Mouse (Mus musculus) MN1 (cell line): Measurements from ENCODE around the gene Tyrobp.

Source experiments
- DNase-seq: peaks from one replicate; pipeline ENCODE4 v3.0.0-alpha.2; 2016; ENCODE audit warnings: low spot score

Gene Tyrobp

DNA sequence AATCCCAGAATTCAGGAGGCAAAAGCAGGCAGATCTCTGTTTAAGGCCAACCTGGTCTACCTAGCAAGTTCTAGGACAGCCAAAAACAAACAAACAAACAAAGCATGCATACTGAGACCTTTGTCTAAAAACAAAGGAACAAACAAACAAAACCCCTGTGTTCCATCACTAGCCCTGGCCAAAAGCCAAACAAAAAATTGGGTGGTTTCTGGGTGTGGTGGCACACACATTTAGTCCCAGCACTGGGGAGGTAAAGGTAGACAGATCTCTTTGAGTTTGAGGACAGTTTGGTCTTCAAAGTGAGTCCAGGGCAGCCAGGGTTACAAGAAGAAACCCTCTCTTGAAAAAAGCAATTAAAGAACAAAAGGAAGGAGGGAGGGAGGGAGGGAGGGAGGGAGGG, 15.8 kb downstream of the Tyrobp start:
- DNase-seq, result no peak

DNA sequence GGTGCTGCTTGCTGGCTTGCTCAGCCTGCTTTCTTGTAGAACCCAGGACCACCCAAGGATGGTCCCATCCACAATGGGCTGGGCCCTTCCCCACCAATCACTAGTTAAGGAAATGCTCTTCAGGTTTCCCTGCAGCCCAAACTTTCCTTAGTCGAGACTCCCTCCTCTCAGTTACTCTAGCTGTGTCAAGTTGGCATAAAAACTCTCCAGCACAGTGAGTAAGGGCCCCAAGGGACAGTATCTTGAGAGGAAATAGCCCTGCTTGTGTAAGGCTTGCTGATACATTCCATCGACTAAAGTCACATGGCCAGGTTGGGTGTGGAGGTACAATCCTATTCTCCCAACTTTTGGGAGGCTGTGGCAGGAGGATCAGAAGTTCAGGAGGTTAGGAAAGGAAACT, 16.6 kb downstream of the Tyrobp start:
- DNase-seq, result no peak

DNA sequence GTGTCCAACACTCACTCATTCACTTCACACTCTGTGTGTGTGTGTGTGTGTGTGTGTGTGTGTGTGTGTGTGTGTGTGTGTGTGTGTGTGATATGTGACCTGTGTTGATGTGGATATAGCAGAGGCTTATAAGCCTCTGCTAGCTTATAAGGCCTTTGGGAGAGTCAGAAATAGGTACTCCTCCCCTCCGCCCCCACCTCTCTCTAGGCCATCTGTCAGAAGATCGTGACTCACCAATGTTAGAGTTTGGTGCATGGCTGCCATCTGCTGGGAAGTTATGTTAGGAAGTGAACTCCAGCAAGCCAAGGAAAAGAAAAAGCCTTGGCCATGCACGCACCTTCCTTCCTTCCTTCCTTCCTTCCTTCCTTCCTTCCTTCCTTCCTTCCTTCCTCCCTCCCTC, 18.2 kb downstream of the Tyrobp start:
- peak; percentile 89 for DNase-seq

DNA sequence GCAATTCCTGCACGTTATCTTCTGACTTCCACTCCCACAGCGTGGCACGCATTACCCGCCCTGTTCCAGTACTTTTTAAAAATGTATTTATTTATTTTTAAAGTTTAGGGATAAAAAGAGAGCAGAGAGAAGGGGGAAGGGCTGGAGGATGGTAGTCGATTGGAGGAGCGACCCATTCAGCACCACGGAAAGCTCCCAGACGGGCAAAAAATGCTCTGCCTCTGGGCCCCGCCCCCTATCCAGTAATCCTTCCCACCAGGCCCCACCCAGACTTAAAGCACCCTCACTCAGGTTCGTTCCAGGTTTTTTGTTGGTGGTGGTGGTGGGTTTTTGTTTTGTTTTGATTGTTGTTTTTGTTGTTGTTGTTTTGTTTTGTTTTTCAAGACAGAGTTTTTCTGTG, 20.7 kb downstream of the Tyrobp start:
- DNase-seq, result no peak

DNA sequence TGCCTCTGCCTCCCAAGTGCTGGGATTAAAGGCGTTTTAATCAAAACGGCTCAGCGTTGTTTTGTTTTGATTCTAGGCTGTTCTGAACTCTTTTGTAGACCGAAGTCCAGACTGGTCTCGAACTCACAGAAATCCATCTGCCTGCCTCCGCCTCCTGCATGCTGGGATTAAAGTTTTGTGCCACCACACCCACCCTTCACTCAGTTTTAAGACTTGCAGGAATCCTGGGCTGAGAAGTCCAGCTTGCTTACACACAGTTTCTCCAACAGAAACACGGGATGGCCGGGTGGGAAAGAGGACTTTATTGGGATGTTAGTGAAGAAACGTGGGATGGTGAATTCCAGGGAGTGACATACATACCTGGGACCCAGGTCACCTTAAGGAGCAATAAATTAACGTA, 21.1 kb downstream of the Tyrobp start:
- DNase-seq, result no peak

DNA sequence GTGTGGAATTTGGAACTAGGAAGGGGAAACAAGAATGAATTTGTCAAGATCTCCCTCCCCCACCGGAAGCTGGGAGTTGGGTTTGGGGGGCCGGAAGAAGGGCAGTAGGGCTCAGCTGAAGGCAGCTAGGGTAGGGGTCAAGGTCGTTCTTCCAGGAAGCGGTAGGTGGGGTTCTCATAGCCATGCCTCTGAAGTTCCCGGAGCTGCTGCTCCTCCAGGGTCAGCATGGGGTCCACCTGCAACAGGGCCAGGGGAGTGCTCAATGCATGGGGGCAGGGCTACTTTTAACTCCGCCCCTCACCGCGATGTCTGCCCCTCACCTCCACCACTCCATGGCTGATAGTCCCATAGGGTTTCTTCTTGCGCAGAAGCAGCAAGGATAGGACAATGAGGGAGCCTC, 21.6 kb downstream of the Tyrobp start:
- DNase-seq, result no peak

DNA sequence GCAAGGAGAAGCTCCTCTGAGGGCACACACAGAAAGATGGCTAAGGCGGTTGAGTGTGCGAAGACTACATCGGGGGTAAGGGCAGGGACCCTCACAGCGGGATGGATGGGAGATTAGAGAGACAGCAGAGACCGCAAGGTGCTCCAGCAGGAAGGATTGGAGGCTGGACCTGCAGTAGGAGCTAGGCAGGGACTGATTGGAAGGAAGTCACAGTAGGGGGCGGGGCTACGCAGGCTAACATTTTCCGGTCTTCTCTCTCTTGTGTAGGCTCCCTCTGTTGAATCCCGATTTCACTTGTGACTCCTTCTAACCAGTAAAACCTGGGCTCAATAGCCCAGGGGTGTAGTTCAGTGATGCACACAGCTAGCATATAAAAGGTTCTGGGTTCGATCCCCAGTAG, 23.3 kb downstream of the Tyrobp start:
- no peak for DNase-seq

DNA sequence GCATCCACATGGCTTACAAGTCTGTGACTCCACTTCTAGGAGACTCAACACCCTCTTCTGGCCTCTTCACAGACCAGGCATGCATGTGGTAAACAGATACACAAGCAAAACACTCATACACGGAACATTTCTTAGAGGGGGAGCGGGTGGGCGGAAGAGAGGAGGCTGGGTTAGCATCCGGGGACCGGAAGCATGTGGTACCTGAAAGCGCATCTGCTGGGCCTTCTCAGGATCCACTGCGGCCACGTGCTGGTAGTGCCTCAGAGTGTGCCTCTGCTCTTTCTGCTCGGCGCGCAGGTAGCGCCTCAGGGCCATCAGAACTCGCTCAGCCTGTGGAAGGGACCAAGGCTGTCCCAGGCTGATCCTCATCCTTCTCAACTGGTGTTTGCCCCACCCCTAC, 26.2 kb downstream of the Tyrobp start:
- DNase-seq, result no peak

DNA sequence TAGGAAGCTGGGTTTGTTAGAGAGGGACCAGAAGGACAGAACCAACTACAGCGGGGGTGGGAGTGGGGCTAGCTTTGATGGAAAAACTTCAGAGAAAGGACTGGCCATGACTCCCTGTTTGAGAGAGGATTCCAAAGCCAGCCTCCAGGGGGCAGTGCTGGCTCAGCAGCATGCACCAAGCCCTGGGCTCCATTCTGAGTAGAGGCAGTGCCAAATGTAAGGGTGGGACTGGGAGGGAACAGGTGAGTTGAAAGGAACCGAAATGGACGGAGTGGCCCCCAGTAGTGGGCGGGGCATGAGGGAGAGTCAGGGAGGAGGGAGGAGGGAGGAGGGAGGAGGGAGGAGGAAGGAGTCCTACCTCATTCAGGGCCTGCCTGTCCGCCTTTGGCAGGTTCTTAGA, 27.1 kb downstream of the Tyrobp start:
- peak; percentile 59 for DNase-seq

DNA sequence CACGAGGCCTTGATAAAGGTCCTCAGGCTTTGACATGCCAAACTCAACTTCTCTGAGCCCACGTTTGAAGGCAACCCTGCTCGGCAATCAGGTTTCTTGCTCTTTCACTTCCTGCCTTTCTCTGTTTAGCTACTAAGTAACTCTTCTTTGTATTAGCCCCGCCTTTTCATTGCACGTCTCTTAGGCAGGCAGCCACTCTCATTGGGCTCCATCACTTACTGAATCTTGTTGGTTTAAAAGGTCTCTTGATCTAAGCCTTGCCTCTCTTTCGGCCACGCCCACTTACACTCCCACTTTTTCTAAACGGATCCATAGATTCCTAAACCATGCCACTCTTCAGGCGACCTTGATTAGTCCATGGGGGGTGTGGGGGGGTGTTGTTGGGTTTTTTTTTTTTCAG, 30.1 kb downstream of the Tyrobp start:
- DNase-seq, result no peak

DNA sequence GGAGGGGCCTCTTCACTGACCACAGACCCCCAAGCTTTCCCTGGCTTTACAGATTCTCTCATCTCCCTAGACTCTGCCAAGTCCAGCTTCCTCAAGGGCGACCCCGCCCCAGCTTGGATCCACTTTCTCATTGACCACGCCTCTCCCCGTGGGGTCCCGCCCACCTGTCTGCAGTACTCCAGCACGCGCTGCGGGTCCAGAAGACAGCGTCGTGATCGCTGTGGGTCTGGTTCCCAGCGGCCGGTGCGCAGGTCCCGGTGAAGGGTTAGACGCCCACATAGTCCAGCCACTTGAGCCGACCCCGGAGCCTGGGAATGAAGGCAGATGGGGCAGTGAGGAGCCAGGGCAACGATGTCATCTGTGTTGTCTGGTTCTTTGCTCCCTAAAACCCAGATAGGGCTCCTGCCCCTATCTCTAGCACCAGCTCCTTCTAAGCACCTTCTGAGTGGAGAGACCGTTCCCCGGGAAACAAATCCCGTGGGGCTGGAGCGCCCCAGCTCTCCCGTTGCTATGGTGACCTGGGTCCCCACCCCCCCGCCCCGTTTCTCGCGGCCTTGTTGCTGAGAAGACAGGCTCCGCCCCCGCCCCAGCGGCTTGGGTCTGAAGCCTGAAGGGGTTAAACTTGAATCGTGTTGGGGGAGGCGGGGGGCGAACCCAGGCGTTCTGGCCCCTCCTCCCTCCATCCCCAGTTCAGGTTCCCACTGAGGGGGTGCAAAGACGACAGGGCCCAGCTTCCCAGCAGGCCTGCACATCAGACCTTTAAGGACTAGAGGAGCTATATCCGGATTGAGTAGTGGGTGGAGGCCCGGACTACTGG, 30.8 kb downstream of the Tyrobp start:
- DNase-seq, result peak; percentile 81

DNA sequence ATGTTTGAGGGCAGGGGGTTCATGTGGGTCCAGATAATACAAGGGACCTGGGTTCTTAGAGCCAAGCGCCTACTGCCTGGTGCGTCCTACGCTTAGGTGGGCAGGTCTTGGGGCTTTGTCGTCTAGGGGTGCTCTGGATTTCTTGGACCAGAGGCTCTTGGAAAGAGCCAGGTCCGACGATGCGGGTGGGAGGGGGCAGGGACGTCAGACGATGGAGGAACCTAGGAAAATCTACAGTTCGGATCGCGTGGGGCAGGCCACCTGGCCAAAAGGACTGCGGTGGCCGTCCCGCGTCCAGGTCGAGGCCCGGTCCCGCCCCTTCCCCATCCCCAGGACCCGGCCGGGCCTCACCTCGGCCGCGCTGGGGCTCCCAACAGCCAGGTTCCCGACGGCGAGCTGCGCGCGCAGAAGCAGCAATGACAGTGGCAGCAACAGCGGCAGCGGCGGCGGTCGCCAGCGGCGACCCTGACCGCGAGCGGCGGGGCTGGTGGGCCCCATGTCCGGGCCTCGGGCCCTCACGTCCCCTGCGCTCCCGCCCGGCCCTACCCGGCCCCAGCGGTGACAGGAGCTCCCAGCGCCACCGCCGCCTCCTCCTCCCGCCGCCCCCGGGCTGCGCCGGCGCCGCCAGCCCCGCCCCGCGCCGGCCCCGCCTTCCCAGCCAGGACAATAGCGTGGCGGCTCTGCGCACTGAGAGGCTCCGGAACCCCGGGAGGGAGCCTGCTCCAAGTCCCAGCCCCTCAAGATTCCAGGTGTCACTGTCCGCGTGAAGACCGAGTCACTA, 31.6 kb downstream of the Tyrobp start, which contains the start of gene Aplp1:
Gene Aplp1, minus strand, starts transcription at position 565 of the 781 bp plus-strand sequence.
- DNase-seq, result peak; percentile 78

DNA sequence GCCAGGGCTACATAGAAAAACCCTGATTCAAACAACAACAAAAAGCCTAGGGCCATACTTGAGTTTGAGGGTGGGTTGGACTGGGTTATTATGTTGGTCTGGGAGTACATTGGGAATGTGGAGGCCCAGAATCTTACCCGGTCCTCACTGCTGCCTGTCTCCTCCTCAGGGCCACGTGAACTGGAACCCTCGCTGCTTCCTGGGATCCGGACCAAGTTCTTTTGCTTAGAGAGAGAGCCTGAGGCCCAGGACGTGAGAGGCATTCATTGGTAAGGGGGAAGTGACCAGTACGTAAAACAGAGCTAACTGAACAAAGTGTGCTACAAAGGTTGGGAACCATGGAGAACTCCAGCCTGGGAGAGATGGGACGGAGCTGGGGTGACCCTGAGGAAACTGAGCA, 36.7 kb downstream of the Tyrobp start:
- DNase-seq, result no peak

DNA sequence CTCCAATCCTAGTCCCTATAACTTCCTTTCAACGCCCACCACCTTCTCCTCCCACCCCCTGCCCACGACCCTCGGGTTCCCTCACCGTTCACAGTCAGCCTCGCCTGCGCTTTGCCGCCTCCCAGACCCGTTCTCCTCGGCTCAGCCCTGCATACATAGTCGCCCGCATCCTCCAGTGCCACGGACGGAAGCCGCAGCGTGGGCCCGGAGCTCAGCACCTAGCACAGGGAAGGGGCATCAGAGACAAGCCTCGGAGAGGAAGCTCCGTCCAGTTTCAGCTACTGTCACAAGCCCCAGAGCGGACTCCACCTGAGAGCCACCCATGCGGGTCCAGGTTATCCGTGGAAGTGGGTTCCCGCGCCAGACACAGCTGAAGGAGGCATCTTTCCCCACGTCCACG, 39.8 kb downstream of the Tyrobp start:
- DNase-seq, result no peak

DNA sequence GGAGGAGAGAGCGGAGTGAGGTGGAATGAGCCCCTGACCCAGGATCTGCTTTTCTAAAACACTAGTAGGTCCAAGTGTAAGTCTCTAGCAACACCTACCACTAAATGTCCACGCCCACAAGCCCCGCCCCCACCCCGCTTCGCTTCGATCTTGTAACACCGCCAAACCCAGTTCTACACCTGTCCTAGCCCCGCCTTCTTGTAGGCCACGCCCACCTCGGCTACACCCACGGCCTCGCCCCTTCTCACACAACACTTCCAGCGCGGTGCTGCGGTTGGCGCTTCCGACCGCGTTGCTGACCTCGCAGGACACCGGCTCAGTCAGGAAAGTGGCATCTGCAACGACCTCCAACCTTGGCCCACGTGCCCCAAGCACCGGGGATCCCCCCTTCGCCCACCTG, 40.2 kb downstream of the Tyrobp start:
- DNase-seq, result no peak

DNA sequence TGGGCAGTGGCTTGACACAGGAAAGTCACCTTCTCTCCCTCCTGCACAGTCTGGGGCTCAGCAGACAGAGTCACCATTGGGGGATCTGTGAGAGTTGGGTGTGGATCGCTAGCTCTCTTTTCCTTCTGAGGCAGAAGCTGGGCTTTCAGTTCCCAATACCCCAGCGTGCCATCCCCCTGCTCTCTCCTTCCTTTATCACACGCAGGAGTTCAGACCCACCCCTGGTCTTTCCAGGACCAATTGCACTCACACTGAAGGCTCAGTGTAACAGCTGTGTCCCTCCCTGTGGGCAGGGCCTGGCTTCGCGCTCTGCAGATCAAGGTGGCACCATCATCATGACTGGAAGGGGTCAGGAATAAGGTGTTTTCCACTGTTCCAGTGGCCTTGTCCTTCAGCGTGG, 40.7 kb downstream of the Tyrobp start:
- DNase-seq, result no peak

DNA sequence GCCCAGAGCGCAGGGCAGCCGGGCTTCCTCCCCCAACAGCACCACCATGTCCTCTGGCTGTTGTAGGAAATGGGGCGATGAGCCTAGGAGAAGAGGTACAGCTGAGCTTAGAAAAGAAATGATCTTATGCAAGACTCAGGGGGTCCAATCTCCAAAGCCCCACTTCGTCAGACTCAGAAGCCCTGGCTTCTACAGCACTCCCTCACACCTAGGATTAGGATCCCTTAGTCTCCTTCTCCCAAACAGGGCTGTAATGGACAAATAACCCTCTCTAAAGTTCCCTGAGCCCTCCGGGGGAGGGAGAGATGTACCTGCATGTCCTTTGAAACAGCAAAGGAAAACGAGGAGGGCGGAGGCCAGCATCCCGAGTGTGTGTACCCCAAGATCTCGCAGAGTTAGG, 42.9 kb downstream of the Tyrobp start:
- DNase-seq, result no peak

DNA sequence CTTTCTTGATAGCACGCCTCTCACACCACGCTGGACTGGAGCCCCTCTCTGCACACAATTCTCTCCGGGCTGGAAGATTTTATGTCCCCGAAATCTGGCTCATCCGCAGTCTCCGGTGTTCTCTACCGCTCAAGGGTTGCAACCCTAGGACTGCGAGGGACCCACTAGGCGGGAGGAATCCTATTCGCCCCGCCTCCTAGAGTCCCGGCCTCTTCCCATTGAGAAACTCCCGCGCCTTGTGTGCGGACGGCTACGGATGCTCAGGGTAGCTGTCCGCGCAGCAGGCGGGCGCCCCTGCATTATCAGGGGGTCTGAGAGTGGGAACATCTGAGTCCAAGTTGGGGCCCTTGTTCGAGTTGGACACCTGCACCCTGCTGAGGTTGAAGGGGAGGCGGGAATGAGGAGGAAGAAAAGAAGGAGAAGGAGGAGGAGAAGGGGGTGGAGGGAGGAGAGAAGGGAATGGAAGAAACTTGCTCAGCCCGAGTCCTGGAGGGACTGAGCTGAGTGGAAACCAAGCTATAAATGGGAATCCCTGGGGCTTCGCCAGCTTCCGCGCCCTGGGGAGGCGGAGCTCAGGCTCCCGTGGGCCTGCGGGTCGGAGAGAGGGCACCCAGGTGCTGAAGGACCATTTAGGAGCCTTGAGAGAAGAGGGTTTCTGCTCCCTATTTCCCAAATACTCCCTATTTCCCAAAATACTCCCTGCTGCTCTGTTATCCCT, 43.5 kb downstream of the Tyrobp start:
- DNase-seq, result peak; percentile 60

DNA sequence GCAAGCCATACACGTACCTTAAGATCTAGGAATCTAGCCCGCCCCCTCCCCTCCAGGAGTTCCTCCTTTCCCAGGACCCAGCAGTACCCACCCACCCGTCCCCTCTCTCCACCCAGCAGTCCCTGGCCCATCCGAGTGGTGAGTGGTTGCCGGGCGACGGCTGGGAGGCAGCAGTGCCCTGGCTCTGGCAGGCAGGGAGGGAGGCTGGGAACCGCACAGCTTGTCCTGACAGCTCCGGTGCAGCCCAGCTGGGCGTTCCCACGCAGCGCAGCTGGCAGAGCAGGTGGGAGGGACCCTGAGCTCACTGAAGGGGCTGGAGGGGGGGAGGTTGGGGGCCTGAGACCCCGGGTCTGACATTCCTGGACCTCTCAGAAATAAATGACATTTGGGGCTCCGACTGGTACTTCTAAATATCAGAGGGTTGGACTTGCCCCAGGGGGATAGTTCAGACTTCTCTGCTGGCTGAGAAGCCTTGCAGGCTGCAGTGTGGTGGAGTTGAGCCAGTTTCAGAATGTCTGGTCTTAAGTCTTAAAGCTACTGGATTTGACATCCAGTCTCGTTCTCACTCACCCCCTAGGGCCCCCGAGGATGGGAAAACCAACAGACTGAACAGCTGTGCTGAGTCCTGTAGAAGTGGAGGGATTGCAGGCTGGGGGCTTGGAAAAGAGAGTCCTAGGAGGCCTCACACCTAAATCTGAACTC, 44.2 kb downstream of the Tyrobp start, which contains the start of the genes Kirrel2 and Nphs1:
Gene Kirrel2, minus strand, starts transcription at position 62 of the 702 bp plus-strand sequence.
Gene Nphs1, plus strand, starts transcription at position 687 of the 702 bp plus-strand sequence.
- peak; percentile 76 for DNase-seq

DNA sequence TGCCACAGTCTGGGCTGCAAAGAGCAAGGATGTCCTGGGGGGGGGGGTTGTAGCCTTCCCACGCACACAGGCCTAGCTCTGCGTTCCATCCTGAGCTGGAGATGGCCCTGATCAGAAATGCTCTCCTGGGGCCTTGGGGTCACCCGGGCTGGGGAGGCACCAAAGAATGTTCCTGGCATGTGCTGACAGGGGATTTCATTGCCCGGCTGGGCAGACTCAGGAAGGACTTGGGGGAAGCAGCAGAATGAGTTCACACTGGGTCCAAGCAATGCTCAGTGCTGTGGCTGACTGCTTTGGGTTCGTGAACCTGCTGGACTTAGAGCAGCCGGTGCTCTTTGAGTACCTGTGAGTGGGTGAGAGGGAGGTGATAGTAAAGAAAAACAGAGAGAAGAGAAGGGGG, 45.9 kb downstream of the Tyrobp start:
- no peak for DNase-seq

DNA sequence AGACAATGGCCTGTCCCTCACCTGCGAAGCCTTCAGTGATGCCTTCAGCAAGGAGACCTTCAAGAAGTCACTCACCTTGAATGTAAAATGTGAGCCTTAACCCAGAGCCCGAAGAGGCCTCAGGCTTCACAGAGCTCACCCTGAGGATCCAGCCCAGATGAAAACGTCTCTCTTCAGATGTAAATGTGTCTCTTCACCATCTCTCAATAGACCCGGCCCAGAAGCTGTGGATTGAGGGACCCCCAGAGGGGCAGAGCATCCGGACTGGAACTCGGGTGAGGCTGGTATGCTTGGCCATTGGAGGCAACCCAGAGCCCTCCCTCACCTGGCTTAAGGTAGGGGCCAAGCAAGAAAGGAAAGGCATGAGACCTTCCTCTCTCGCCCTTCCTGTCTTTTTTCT, 50.0 kb downstream of the Tyrobp start:
- no peak for DNase-seq

DNA sequence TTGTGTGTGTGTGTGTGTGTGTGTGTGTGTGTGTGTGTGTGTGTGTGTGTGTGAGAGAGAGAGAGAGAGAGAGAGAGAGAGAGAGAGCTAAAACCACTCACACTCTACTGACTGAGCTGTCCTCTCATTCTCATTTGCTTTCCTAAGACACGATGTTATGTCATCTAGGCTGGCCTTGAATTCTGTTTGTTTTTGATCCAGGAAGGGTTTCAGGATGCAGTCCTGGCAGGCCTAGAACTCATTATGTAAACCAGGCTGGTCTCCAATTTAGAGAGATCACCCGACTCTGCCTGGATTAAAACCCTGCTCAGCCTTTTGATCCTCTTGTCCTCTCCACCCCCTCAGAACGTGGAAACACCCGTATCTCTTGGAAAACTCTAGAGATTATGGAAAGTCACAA, 50.4 kb downstream of the Tyrobp start:
- no peak for DNase-seq
